Mouse (Mus musculus) cortical plate, adult 2 months (tissue): ENCODE measurements around the gene Sass6.

Experiments
- CTCF ChIP-seq: fragments of 200-500 bp; IDR thresholded peaks from 2 replicates; pipeline ENCODE4 v1.5.1; 2011; ENCODE audit warnings: mild to moderate bottlenecking, control low read depth, low read length; ENCODE audit not compliant: insufficient read depth; ENCODE audit errors: extremely low read depth
- POLR2A ChIP-seq: fragments of 200-500 bp; IDR thresholded peaks from 2 replicates; pipeline ENCODE4 v1.6.1; 2011; ENCODE audit warnings: mild to moderate bottlenecking, low read length, control low read depth; ENCODE audit not compliant: insufficient read depth; ENCODE audit errors: extremely low read depth

DNA sequence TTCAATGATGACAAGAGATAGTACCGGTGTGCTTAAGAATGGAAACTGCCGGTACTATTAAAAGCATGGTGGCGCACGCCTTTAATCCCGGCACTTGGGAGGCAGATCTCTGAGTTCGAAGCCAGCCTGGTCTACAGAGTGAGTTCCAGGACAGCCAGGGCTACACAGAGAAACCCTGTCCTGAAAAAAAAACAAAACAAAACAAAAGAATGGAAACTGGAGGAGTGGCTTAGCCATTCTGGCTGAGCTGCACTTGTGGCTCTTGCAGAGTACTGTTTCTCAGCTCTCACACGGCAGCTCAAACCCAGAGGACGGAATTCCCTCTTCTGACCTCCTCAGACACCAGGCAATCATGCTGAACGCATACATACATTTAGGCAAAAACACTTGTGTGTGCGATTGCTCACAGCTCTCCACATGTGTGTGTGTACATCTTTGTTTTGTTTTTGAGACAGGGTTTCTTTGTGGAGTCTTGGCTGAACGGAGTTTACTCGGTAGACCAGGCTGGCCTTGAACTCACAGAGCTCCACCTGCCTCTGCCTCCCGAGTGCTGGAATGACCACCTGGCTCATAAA lies 65.2 kb downstream of the Sass6 start:
- TF ChIP-seq CTCF (no peak), POLR2A (no peak)
